ENCODE assay signal across 8 mouse cellular contexts in the genomic region with DNA sequence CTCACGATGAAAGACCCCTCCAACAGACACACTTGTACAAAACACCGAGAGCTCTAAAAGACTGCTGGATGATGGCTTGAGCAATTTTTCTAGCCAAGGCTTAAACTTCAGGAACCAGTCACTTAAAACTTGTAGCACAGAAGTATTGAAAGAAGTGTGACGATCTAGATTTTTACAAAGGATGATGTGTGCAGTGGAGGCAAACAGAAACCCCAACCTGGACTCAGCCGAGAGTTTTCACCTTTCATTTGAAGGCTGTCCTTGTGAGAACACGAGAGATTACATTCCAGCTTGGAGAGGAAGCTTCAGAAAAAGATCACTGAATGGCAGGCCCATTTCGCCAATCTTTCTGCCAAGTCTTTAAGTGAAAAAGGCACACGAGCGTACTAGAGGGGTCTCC. TPM values are rescaled to one million over a fixed set of nuclear protein-coding genes. Genes with fewer than 3 reads are reported as not detected.
DNase-seq lines count a peak whose midpoint lies in the region; ATAC-seq and TF ChIP-seq lines count a peak whose summit lies in the region.

No protein-coding gene starts in this region.

- peak overlapping the region; percentile 46; the same call in 1 of the 2 replicates for H3K27ac ChIP-seq in lung, embryonic 14.5 days (ENCODE audit: low read depth)
- H3K27ac ChIP-seq in embryonic facial prominence, embryonic 15.5 days (replicated peaks) = peak overlapping the region; percentile 71; the same call in 1 of the 2 replicates
- H3K27ac ChIP-seq in intestine, embryonic 16.5 days (ENCODE audit: low read length) = peak overlapping the region; percentile 29
- H3K27ac ChIP-seq in neural tube, embryonic 13.5 days (replicated peaks) = peak overlapping the region; percentile 80

- DNase-seq in lung, embryonic 14.5 days = no peak
- DNase-seq in lung, postnatal 25 days (ENCODE audit: low spot score) = no peak
- no peak for DNase-seq in gastrocnemius, postnatal 4 days (ENCODE audit: low spot score in 2 of 2)
- no peak for DNase-seq in B cell, adult 2 months

- H3K4me3 ChIP-seq in lung, embryonic 14.5 days (ENCODE audit: low read depth, low read length) = peak overlapping the region; percentile 66
- peak overlapping the region; percentile 80 for H3K4me3 ChIP-seq in embryonic facial prominence, embryonic 15.5 days (replicated peaks)
- peak overlapping the region; percentile 58 for H3K4me3 ChIP-seq in intestine, embryonic 16.5 days (ENCODE audit: low read length)
- peak overlapping the region; percentile 70 for H3K4me3 ChIP-seq in neural tube, embryonic 13.5 days

- peak overlapping the region; percentile 87 for H3K9ac ChIP-seq in lung, embryonic 14.5 days
- H3K9ac ChIP-seq in embryonic facial prominence, embryonic 15.5 days = peak overlapping the region; percentile 84
- H3K9ac ChIP-seq in intestine, embryonic 16.5 days (ENCODE audit: low read depth, low read length) = peak overlapping the region; percentile 70
- peak overlapping the region; percentile 77 for H3K9ac ChIP-seq in neural tube, embryonic 13.5 days

- 36% methylated on average over 8 of the region's 8 CpGs for WGBS in lung, embryonic 14.5 days
- WGBS in embryonic facial prominence, embryonic 15.5 days = 37% methylated on average over 8 of the region's 8 CpGs
- 33% methylated on average over 8 of the region's 8 CpGs for WGBS in intestine, embryonic 16.5 days
- 48% methylated on average over 8 of the region's 8 CpGs for WGBS in neural tube, embryonic 13.5 days

- H3K36me3 ChIP-seq in lung, embryonic 14.5 days (ENCODE audit: insufficient read depth) = peaks cover 8% of the 10 kb centered on the region; the same call in 1 of the 2 replicates
- H3K36me3 ChIP-seq in embryonic facial prominence, embryonic 15.5 days = peaks cover 4% of the 10 kb centered on the region
- H3K36me3 ChIP-seq in intestine, embryonic 16.5 days (ENCODE audit: control insufficient read depth, insufficient read depth, low read length) = no peaks in the 10 kb centered on the region
- H3K36me3 ChIP-seq in neural tube, embryonic 13.5 days = peaks cover 5% of the 10 kb centered on the region

- no peak for TF ChIP-seq CTCF in lung, embryonic 14.5 days (IDR thresholded peaks at IDR 0.05; ENCODE audit: low read depth)

- H3K27me3 ChIP-seq in lung, embryonic 14.5 days (ENCODE audit: insufficient read depth, low read length) = no peaks in the 10 kb centered on the region
- H3K27me3 ChIP-seq in embryonic facial prominence, embryonic 15.5 days = no peaks in the 10 kb centered on the region
- no peaks in the 10 kb centered on the region for H3K27me3 ChIP-seq in intestine, embryonic 16.5 days (replicated peaks; ENCODE audit: control insufficient read depth, insufficient read depth, low read length)
- H3K27me3 ChIP-seq in neural tube, embryonic 13.5 days = no peaks in the 10 kb centered on the region

- peak overlapping the region; percentile 73 for H3K4me2 ChIP-seq in lung, embryonic 14.5 days
- peak overlapping the region; percentile 48 for H3K4me2 ChIP-seq in embryonic facial prominence, embryonic 15.5 days (replicated peaks)
- H3K4me2 ChIP-seq in intestine, embryonic 16.5 days (ENCODE audit: low read depth, low read length) = peak overlapping the region; percentile 50
- H3K4me2 ChIP-seq in neural tube, embryonic 13.5 days = peak overlapping the region; percentile 67

- peaks cover 6% of the 10 kb centered on the region for H3K4me1 ChIP-seq in lung, embryonic 14.5 days (ENCODE audit: insufficient read depth)
- peaks cover 5% of the 10 kb centered on the region for H3K4me1 ChIP-seq in embryonic facial prominence, embryonic 15.5 days
- H3K4me1 ChIP-seq in intestine, embryonic 16.5 days (ENCODE audit: control insufficient read depth, insufficient read depth, low read length) = peaks cover 3% of the 10 kb centered on the region; the same call in 1 of the 2 replicates
- H3K4me1 ChIP-seq in neural tube, embryonic 13.5 days (replicated peaks) = peaks cover 18% of the 10 kb centered on the region

- no peak for ATAC-seq in lung, embryonic 14.5 days (ENCODE audit: insufficient read depth)
- no peak for ATAC-seq in embryonic facial prominence, embryonic 15.5 days (ENCODE audit: insufficient number of reproducible peaks, low FRiP score, low TSS enrichment, low read depth)
- ATAC-seq in intestine, embryonic 16.5 days = peak; percentile 31
- peak; percentile 28; the same call in 1 of the 2 replicates for ATAC-seq in neural tube, embryonic 13.5 days (ENCODE audit: low read depth)
- ATAC-seq in monocyte, adult 5-6 weeks (replicated peaks; ENCODE audit: insufficient number of reproducible peaks, low FRiP score, low TSS enrichment, poor library complexity, severe bottlenecking) = no peak

- no peaks in the 10 kb centered on the region for H3K9me3 ChIP-seq in lung, embryonic 14.5 days (ENCODE audit: low read depth, low read length)
- no peaks in the 10 kb centered on the region for H3K9me3 ChIP-seq in embryonic facial prominence, embryonic 15.5 days (replicated peaks)
- H3K9me3 ChIP-seq in intestine, embryonic 16.5 days (ENCODE audit: control insufficient read depth, low read length) = no peaks in the 10 kb centered on the region
- no peaks in the 10 kb centered on the region for H3K9me3 ChIP-seq in neural tube, embryonic 13.5 days

RNA-seq across cellular contexts. Expression of a gene that starts 0.5 kb away (rescaled TPM):
- 31.0 and 33.7 TPM in 2 replicates for polyA plus RNA-seq in lung, embryonic 14.5 days (2014; fragmentation: Nextera tagmentation; extraction: Ambion mirVana)
- polyA plus RNA-seq in embryonic facial prominence, embryonic 15.5 days (2015; fragmentation: Nextera tagmentation; extraction: Ambion mirVana) = 19.4 TPM in 2 replicates
- polyA plus RNA-seq in intestine, embryonic 16.5 days (2015; fragmentation: Nextera tagmentation; extraction: Ambion mirVana) = 24.9 and 26.1 TPM in 2 replicates
- polyA plus RNA-seq in neural tube, embryonic 13.5 days (2015; fragmentation: Nextera tagmentation; extraction: Ambion mirVana) = 19.1 and 20.3 TPM in 2 replicates
- 1 to 10 TPM; 9.0 to 9.4 TPM for total RNA-seq in gastrocnemius, postnatal 4 days (2021)
- 9.5 to 19.4 TPM (median 17.9 TPM) in 3 replicates for total RNA-seq in monocyte, adult 5-6 weeks (2017)

RNA-seq across cellular contexts. Expression of a gene that starts 13.8 kb away (rescaled TPM):
- polyA plus RNA-seq in lung, embryonic 14.5 days (2014; fragmentation: Nextera tagmentation; extraction: Ambion mirVana) = 0.24 and 0.80 TPM in 2 replicates
- polyA plus RNA-seq in embryonic facial prominence, embryonic 15.5 days (2015; fragmentation: Nextera tagmentation; extraction: Ambion mirVana) = 1.5 and 2.3 TPM in 2 replicates
- 1.5 TPM in 2 replicates for polyA plus RNA-seq in intestine, embryonic 16.5 days (2015; fragmentation: Nextera tagmentation; extraction: Ambion mirVana)
- 14.4 and 14.7 TPM in 2 replicates for polyA plus RNA-seq in neural tube, embryonic 13.5 days (2015; fragmentation: Nextera tagmentation; extraction: Ambion mirVana)
- under 1 TPM in 1 of 2 experiments, not detected in 1; 0.22 TPM for total RNA-seq in gastrocnemius, postnatal 4 days (2021)
- not detected in 3 replicates for total RNA-seq in monocyte, adult 5-6 weeks (2017)

RNA-seq across cellular contexts. Expression of a gene that starts 45.0 kb away (rescaled TPM):
- 17.6 and 17.9 TPM in 2 replicates for polyA plus RNA-seq in lung, embryonic 14.5 days (2014; fragmentation: Nextera tagmentation; extraction: Ambion mirVana)
- 16.4 and 18.6 TPM in 2 replicates for polyA plus RNA-seq in embryonic facial prominence, embryonic 15.5 days (2015; fragmentation: Nextera tagmentation; extraction: Ambion mirVana)
- 27.3 and 27.6 TPM in 2 replicates for polyA plus RNA-seq in intestine, embryonic 16.5 days (2015; fragmentation: Nextera tagmentation; extraction: Ambion mirVana)
- 17.1 and 23.9 TPM in 2 replicates for polyA plus RNA-seq in neural tube, embryonic 13.5 days (2015; fragmentation: Nextera tagmentation; extraction: Ambion mirVana)
- total RNA-seq in gastrocnemius, postnatal 4 days (2021) = 10 to 100 TPM; 12.2 to 12.4 TPM
- total RNA-seq in monocyte, adult 5-6 weeks (2017) = 1.6 to 2.1 TPM (median 2.0 TPM) in 3 replicates

Comparison
In these comparisons a context has a peak if more than half of its experiments do, and no peak if none do; other contexts are left out.
1. ATAC-seq: peak in intestine, embryonic 16.5 days (single experiment) and neural tube, embryonic 13.5 days (single experiment); none in lung, embryonic 14.5 days (single experiment), embryonic facial prominence, embryonic 15.5 days (single experiment) and monocyte, adult 5-6 weeks (single experiment).
2. H3K27ac ChIP-seq: peak in every context shown above with its lines; median percentile 80 in neural tube, embryonic 13.5 days; 71 in embryonic facial prominence, embryonic 15.5 days; 46 in lung, embryonic 14.5 days; 29 in intestine, embryonic 16.5 days.
3. Peak in every context shown above with its lines, with median percentiles within 50 percentile points of each other: H3K4me2 ChIP-seq, H3K4me3 ChIP-seq and H3K9ac ChIP-seq.